Mouse (Mus musculus) ES-E14 (cell line): Measurements from ENCODE around the gene Myo3b.

Source experiments
- CHD2 ChIP-seq: IDR thresholded peaks from 2 replicates; pipeline ENCODE4 v1.6.1; 2014; ENCODE audit warnings: mild to moderate bottlenecking, low read depth, low read length, inconsistent platforms
- HCFC1 ChIP-seq: IDR thresholded peaks from 2 replicates; pipeline ENCODE4 v1.6.1; 2012; ENCODE audit warnings: low read length, inconsistent platforms, borderline replicate concordance; ENCODE audit not compliant: insufficient read depth
- ZC3H11A ChIP-seq: IDR thresholded peaks from 2 replicates; pipeline ENCODE4 v1.6.1; 2012; ENCODE audit warnings: low read depth, mild to moderate bottlenecking, inconsistent platforms, low read length, borderline replicate concordance
- ZNF384 ChIP-seq: IDR thresholded peaks from 2 replicates; pipeline ENCODE4 v1.6.1; 2012; ENCODE audit warnings: low read depth, low read length, inconsistent platforms

- TF ChIP-seq ZNF384, result no peak
- TF ChIP-seq HCFC1, result no peak
- no peak for TF ChIP-seq CHD2
- TF ChIP-seq ZC3H11A, result no peak
These were observed 66.5 kb downstream of the Myo3b start for GRCm38 (mm10) chr2:70105286-70106030.
